Mouse (Mus musculus) kidney, postnatal 0 days (tissue): ENCODE data around the gene Krtap2-4. TPM values are rescaled to one million over a fixed set of nuclear protein-coding genes. Genes with fewer than 3 reads are reported as not detected.
"Not testable (repeated sequence)": the region's sequence is repeated elsewhere in the genome, so short reads cannot be mapped to it uniquely, and the experiment has no call there.

ENCODE experiments used
- ATAC-seq: fragments of 200-750 bp; cut with Nextera tagmentation; replicated peaks from 2 replicates; pipeline ENCODE4 v1.8.0; 2017; ENCODE audit warnings: low read depth, moderate number of reproducible peaks, moderate TSS enrichment, moderate library complexity; ENCODE audit not compliant: low FRiP score
- DNase-seq: peaks from one replicate; pipeline ENCODE4 v3.0.0-alpha.2; 2016; ENCODE audit warnings: low spot score
- H3K27ac ChIP-seq: fragments of 300-500 bp; sonication (generic); 2 replicates; pipeline ENCODE4 v1.5.1; 2014; ENCODE audit warnings: mild to moderate bottlenecking
- H3K27me3 ChIP-seq: fragments of 300-500 bp; sonication (generic); 2 replicates; pipeline ENCODE4 v1.6.1; 2014; ENCODE audit warnings: low read length, mixed read lengths; ENCODE audit not compliant: insufficient read depth
- H3K36me3 ChIP-seq: fragments of 300-500 bp; sonication (generic); 2 replicates; pipeline ENCODE4 v1.6.1; 2014; ENCODE audit warnings: low read length, mixed read lengths; ENCODE audit not compliant: insufficient read depth
- H3K4me1 ChIP-seq: fragments of 300-500 bp; sonication (generic); replicated peaks from 2 replicates; pipeline ENCODE4 v1.6.1; 2014; ENCODE audit warnings: antibody characterized with exemption, low read length, mixed read lengths; ENCODE audit not compliant: insufficient read depth
- H3K4me2 ChIP-seq: fragments of 300-500 bp; sonication (generic); 2 replicates; pipeline ENCODE4 v1.6.1; 2014; ENCODE audit warnings: mild to moderate bottlenecking, low read length, moderate library complexity, mixed read lengths
- H3K4me3 ChIP-seq: fragments of 300-500 bp; sonication (generic); replicated peaks from 2 replicates; pipeline ENCODE4 v1.5.1; 2014; ENCODE audit warnings: low read depth, low read length
- H3K9ac ChIP-seq: fragments of 300-500 bp; sonication (generic); 2 replicates; pipeline ENCODE4 v1.6.1; 2014; ENCODE audit warnings: low read depth, low read length
- H3K9me3 ChIP-seq: fragments of 300-500 bp; sonication (generic); replicated peaks from 2 replicates; pipeline ENCODE4 v1.6.1; 2016; ENCODE audit warnings: low read length, inconsistent platforms, mixed read lengths
- CTCF ChIP-seq: IDR thresholded peaks from 2 replicates; pipeline ENCODE4 v1.5.1; 2016; ENCODE audit warnings: antibody characterized with exemption, low read depth, mild to moderate bottlenecking, moderate library complexity
- WGBS: fragments of 180-500 bp; shearing (Covaris S2); extraction: QIAGEN DNeasy Blood & Tissue Kit; methylation state at CpG from one replicate; pipeline ENCODE4 v1.1.7; 2014; 5-methylcytosine and 5-hydroxymethylcytosine counted together
- polyA plus RNA-seq: library from polyadenylated mRNA; unstranded; fragments of >200 nt; fragmentation: Nextera tagmentation; extraction: Ambion mirVana; gene quantifications from 2 replicates; pipeline ENCODE4 v1.2.1, GENCODE M21; 2015

Krtap2-4 gene
- polyA plus RNA-seq, 1 experiment from 2014 or later: not detected

- DNase-seq: no peak
- ATAC-seq: no peak
Observed at GRCm38 (mm10) chr11:99646444-99646843, 31.8 kb upstream of the Krtap2-4 start.

GRCm38 (mm10) chr11:99644351-99644750 lies 29.7 kb upstream of the Krtap2-4 start:
- Histone ChIP-seq H3K4me2 (no peak overlapping the region), H3K9ac (no peak overlapping the region), H3K27ac (no peak overlapping the region), H3K9me3 (no peaks in the 10 kb centered on the region), H3K4me3 (no peak overlapping the region), H3K27me3 (no peaks in the 10 kb centered on the region), H3K4me1 (no peaks in the 10 kb centered on the region), H3K36me3 (no peaks in the 10 kb centered on the region)
- no peak for TF ChIP-seq CTCF
- WGBS: 75% methylated on average over 3 of the region's 3 CpGs
- ATAC-seq (no peak), DNase-seq (no peak)

More at GRCm38 (mm10) chr11:99646444-99646843, 31.8 kb upstream of the Krtap2-4 start:
- Histone ChIP-seq H3K9ac (no peak overlapping the region), H3K4me3 (no peak overlapping the region), H3K36me3 (no peaks in the 10 kb centered on the region), H3K4me2 (no peak overlapping the region), H3K9me3 (no peaks in the 10 kb centered on the region), H3K27ac (no peak overlapping the region), H3K27me3 (no peaks in the 10 kb centered on the region), H3K4me1 (no peaks in the 10 kb centered on the region)
- no peak for TF ChIP-seq CTCF
- 77% methylated on average over 15 of the region's 15 CpGs for WGBS

GRCm38 (mm10) chr11:99643635-99644139 lies 29.0 kb upstream of the Krtap2-4 start, which contains the start of gene Krtap4-7:
Krtap4-7 (minus strand) TSS chr11:99644089.
- H3K4me3 ChIP-seq, DNase-seq, H3K36me3 ChIP-seq, H3K4me1 ChIP-seq, H3K9ac ChIP-seq, H3K4me2 ChIP-seq, ATAC-seq, H3K27me3 ChIP-seq, H3K9me3 ChIP-seq, H3K27ac ChIP-seq: not testable (repeated sequence)
- 77% methylated on average over 8 of the region's 9 CpGs for WGBS

GRCm38 (mm10) chr11:99640926-99641325 lies 26.3 kb upstream of the Krtap2-4 start:
- no peaks in the 10 kb centered on the region for H3K4me1 ChIP-seq
- no peaks in the 10 kb centered on the region for H3K9me3 ChIP-seq
- H3K4me2 ChIP-seq: no peak overlapping the region
- DNase-seq: no peak
- H3K4me3 ChIP-seq: no peak overlapping the region
- ATAC-seq: no peak
- no peak overlapping the region for H3K27ac ChIP-seq
- 31% methylated on average over 1 of the region's 1 CpGs for WGBS
- no peak for TF ChIP-seq CTCF
- H3K9ac ChIP-seq: no peak overlapping the region
- no peaks in the 10 kb centered on the region for H3K27me3 ChIP-seq
- no peaks in the 10 kb centered on the region for H3K36me3 ChIP-seq

GRCm38 (mm10) chr11:99637086-99637485 lies 22.4 kb upstream of the Krtap2-4 start:
- no peaks in the 10 kb centered on the region for H3K27me3 ChIP-seq
- H3K9ac ChIP-seq: no peak overlapping the region
- 52% methylated on average over 1 of the region's 1 CpGs for WGBS
- no peaks in the 10 kb centered on the region for H3K4me1 ChIP-seq
- no peak for TF ChIP-seq CTCF
- ATAC-seq: no peak
- H3K36me3 ChIP-seq: no peaks in the 10 kb centered on the region
- no peak overlapping the region for H3K4me2 ChIP-seq
- H3K4me3 ChIP-seq: no peak overlapping the region
- H3K9me3 ChIP-seq: no peaks in the 10 kb centered on the region
- no peak overlapping the region for H3K27ac ChIP-seq
- DNase-seq: no peak

GRCm38 (mm10) chr11:99634653-99635134 lies 20.0 kb upstream of the Krtap2-4 start, which contains the start of gene Krtap4-2:
Krtap4-2 (minus strand) TSS chr11:99635084.
- Histone ChIP-seq H3K27ac (no peak within 1 kb of the TSS), H3K36me3 (no peaks in the 10 kb centered on the region), H3K9ac (no peak within 1 kb of the TSS), H3K4me2 (no peak within 1 kb of the TSS), H3K4me3 (no peak within 1 kb of the TSS), H3K4me1 (no peaks in the 10 kb centered on the region), H3K27me3 (no peaks in the 10 kb centered on the region), H3K9me3 (no peaks in the 10 kb centered on the region)
- no peak for TF ChIP-seq CTCF
- WGBS: 25% methylated on average over 8 of the region's 8 CpGs
- ATAC-seq: no peak
- no peak for DNase-seq

GRCm38 (mm10) chr11:99633293-99633692 lies 18.6 kb upstream of the Krtap2-4 start:
- no peak for TF ChIP-seq CTCF
- Histone ChIP-seq H3K36me3 (no peaks in the 10 kb centered on the region), H3K4me2 (no peak overlapping the region), H3K4me1 (no peaks in the 10 kb centered on the region), H3K27me3 (no peaks in the 10 kb centered on the region), H3K9me3 (no peaks in the 10 kb centered on the region), H3K9ac (no peak overlapping the region), H3K4me3 (no peak overlapping the region), H3K27ac (no peak overlapping the region)
- 68% methylated on average over 2 of the region's 2 CpGs for WGBS
- DNase-seq: no peak
- ATAC-seq: no peak
